Mouse (Mus musculus): ENCODE results near the gene Sri.

DNA sequence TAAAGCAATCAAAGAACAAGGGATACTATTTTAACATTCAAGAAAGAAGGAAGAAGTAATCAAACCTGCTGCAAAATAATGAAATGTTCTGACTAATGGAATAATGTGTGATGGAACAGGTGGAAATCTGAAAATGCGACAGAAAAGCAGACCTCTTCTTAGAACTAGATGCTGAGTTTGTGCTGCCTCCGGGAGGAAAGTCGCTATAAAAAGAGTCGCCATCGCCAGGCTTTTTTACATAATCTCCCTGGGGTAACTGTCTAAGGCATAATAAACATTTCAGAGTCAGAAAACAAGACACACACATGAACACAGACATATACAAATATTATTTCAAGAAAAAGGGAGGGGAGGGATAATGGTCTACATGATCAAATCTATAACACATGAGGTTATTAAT is 49.0 kb downstream of the Sri start:
- no peak for TF ChIP-seq CTCF (IDR thresholded peaks at IDR 0.05; ENCODE audit: low read depth, low read length)
- no peak for TF ChIP-seq GATA1 (IDR thresholded peaks at IDR 0.05; ENCODE audit: borderline replicate concordance, low read length)
